Mouse (Mus musculus) kidney, adult 9 months (tissue): ENCODE measurements at regions not wholly inside any gene's neighbourhood (a gene's known extent, or its start where the extent isn't known, plus 50 kb on each side); places are given as distances from the start of the nearest gene placed in this dataset.

Source experiments
- DNase-seq: peaks from one replicate; pipeline ENCODE4 v3.0.0; 2022

DNA sequence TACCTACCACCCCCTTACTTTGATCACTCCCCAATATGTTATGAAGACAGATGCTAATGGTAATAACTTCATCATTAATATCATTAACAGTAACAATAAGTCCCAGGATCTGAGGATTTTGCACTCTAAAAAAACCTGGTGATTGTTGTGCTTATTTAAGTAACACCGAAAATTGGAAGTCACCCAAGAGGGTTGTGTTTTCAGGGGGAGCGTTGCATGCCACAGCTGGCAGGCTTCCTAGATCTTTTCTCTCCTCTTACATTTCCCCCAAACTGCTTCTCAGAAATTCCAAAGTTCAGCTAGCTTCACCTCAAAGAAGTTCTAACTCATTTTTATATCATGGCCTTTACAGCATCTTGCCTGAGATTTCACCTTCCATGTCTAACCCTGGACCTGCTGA is 444.3 kb downstream of the Gm826 start:
- no peak for DNase-seq

DNA sequence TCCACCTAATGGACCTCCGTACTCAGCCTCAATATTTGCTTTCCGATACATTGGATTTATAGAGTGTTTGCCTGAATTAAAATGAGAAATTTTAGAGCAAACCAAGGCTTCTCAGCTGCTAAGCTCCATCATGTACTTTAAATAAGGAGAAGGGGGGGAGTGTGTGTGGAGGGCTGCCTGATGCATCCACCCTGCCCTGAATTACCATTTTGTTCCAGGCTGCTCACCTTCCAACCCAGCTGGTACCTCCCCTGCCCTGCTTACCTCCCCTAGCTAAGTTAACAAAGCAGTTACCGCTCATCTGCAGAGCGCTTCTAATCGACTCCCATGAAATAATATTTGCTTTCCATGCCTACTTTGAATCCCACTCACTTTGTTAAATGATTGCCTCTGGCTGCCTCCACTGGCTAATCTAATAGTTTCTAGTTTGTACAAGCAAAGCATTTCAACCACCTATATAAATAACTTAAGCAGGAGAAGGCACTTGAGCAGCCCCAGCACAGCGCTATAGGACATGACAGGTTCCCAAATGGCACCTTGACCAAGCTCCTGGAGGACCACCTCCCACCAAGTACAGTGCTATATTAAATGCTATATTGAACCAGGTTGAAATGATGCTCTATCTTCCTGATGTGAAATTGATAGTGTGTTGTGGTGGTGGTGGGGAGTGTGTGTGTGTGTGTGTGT is 449.0 kb downstream of the Gm826 start:
- DNase-seq: no peak

DNA sequence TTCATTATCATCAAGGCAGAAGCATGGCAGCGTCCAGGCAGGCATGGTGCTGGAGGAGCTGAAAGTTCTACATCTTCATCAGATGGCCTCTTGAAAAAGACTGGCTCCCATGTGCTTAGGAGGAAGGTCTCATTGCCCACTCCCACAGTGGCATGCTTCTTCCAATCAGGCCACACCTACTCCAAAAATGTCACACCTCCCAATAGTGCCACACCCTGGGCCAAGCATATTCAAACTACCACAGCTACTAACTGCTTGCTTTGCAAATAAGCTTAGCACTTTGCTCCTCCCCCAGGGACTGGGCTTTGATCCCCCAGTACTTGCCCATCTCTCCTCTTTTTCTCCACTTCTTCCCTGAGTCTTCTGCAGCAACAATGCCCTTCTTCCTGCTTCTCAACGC is 467.0 kb downstream of the Gm826 start:
- DNase-seq: no peak

DNA sequence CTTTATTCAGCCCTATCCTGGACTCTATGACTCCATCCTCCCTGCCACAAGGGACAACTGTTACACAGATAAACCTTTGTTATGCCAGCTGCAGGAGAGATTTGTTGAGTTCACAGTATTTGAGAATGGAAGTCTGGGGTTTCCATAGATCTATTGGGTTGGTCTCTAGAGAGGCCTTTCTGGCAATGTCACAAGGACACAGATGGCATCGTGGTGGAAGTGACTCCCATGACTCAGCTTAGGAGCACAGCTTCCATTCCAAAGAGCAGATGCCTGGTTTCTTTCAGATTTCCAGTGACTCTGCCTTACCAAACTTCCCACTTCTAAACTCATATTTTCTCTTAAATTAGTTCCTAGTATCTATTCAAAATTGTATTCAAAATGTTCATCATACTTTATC is 467.6 kb downstream of the Gm826 start:
- no peak for DNase-seq

DNA sequence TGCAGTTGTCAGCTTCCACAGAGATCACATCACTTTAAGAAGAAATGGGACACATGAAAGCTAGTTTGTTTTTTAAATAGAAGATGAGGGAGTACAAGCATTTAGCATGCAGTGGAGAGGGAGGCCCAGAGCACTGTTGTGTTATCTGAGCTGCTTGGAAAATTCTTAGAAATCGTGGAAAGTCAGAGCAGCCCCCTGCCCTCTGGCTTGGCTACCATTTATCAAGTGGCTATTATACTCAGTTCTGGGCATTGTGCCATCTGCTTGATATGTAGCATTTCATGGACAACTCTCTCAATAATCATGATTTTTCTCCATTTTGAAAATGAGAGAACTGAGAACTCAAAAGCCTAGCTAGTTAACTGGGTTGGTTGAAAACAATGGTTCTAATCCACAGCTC is 470.8 kb downstream of the Gm826 start:
- no peak for DNase-seq

DNA sequence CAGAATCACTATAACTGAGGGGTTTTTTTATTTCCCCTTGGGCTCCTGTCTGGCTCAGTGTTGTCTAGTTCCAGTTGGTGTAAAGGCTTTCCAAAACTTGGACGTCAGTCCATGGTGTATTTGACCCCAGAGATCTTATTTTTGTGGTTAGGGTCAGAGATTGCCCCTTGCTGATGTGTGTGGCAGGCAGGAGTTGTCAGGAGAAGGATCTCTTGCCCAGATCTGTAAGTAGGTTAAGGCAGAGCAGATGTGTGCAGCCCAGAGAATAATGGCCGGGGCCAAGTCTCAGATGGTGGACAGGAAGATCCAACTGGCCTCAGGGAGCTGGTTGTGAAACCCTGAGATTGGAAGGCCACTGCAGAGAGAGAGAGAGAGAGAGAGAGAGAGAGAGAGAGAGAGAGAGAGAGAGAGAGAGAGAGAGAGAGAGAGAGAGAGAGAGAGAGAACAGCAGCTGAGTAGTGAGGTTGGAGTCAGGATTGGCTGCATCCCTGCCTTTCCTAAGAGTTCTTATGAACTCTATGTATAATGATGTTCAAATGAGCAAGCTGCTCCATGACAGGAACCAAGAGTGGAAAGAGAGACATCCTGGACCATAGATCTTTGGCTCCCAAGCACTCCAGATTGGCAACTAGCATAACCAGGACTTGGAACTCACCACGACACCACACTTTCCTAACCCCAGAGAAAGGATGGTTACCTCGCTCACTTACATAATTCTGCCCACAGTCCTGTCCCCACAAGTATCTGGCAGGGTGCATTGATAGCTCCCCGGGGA is 479.9 kb downstream of the Gm826 start:
- DNase-seq: peak; percentile 6

DNA sequence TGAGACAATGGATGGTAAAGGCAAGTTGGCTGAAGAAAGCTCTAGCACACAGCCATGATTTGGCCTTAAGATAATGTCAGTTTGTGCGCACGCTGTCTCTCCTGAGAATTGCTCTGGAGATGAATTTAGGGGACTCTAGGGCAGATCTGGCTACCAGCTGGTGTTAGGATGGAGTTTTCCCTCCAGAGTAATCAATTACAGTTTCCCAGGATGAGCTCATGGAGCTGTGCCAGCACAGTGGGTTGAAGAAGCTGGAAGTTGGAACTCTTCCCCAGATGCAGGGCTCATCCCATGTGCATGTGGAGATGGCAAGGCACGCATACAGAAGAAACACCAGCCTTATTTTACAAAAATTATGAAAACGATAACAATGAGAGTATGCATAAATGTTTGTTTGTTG is 481.0 kb downstream of the Gm826 start:
- DNase-seq: no peak

DNA sequence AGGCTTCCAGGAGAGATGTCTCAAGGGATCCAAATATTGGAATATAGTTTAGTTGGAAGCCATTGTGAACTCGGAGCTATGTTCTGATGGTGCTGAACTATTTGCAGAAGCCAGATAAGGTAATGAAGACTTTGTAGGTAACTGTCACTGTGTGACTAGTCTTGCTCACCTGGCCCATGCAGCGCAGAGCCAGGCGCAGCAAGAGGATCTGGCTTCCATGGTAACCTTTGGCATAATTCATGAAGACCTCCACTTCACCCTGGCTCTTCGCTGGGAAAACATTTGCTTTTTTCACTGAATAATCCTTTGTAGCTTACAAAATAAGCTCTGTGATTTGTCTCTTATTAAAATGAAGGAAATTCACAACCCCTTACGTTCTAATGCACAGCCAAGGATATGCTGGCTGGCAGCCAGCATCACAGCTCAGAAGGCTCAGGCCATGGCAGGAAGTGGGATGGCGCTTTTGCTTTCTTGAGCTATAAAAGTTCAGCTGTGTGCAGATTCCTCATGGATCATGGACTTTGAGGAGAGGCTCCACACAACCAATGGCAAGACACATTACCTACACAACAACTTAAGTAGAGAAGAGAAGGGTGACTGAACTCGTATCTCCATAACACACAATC is 501.4 kb downstream of the Gm826 start:
- no peak for DNase-seq

DNA sequence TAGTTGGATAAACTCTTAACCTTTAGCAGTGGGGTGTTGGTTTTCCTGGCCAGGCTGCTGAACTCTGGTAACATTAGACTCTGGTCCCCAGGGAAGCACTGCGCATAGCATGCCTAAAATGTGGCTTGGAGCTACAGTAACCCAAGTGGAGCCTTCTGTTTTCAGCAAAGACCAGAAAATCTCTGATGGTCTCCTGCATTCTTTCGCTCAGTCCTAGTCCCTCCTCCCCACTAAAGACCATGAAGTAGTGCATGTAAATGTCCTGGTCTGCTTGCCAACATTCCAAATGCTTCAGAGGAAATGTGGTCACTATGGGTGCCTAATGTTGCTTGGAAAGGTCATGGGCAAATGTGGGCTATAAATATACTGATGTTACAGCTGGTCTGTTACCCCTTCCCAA is 507.5 kb downstream of the Gm826 start:
- DNase-seq: peak; percentile 49

DNA sequence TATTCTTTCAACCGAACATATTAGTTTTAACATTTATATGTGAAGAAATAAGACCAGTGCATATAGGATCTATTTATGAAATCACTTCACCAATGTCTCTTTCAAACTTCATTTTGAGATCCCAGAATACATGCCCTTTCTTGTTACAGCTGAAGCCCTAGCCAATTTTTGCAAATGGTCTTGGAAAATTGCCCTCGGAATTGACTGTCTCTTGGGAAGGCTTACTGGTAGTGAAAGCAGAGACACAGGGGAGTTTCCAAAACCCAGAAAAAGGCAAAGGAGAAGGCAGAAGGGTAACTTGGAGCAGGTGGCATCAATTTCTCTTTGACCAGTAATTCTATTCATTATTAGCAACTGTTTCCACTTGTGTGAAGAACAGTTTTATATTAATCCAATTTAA is 515.4 kb downstream of the Gm826 start:
- DNase-seq: no peak

DNA sequence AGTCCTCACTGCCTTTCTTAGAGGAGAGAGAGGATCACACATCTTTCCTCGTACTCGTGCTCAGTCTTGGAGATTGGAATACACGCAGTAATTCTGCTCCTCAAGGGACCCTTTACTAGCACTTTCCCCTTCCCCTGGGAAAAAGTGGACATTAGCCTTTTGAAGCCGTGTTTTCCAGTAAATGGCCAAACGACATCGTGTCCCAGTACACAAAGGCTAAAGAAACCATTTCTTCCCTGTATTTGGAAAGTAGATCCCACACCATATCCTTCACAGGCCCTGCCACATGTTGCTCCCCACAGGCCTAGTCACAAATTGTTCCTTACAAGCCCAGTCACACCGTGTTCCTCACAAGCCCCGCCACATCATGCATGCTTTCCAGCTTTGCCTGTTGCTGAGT is 517.6 kb downstream of the Gm826 start:
- DNase-seq: no peak
